Mouse (Mus musculus): ENCODE measurements at regions not wholly inside any gene's neighbourhood (a gene's known extent, or its start where the extent isn't known, plus 50 kb on each side); places are given as distances from the start of the nearest gene placed in this dataset.

- TF ChIP-seq CTCF (IDR thresholded peaks at IDR 0.05; ENCODE audit: control insufficient read depth, insufficient read depth, insufficient read length), result no peak
- no peak for TF ChIP-seq CEBPB (IDR thresholded peaks at IDR 0.05; ENCODE audit: low read depth)
- no peak for TF ChIP-seq USF1 (IDR thresholded peaks at IDR 0.05; ENCODE audit: low read depth)
Measured at GRCm38 (mm10) chr1:51538836-51539235, 60.6 kb upstream of the Nabp1 start.
